Mouse (Mus musculus): Measurements from ENCODE around the gene Tsku. TPM values are rescaled to one million over a fixed set of nuclear protein-coding genes. Genes with fewer than 3 reads are reported as not detected.
A peak's percentile ranks its signal among the peaks of the same experiment; 100 is the strongest.

Gene Tsku
- polyA plus RNA-seq, 1 experiment from 2014 or later: 16.0 TPM

DNA sequence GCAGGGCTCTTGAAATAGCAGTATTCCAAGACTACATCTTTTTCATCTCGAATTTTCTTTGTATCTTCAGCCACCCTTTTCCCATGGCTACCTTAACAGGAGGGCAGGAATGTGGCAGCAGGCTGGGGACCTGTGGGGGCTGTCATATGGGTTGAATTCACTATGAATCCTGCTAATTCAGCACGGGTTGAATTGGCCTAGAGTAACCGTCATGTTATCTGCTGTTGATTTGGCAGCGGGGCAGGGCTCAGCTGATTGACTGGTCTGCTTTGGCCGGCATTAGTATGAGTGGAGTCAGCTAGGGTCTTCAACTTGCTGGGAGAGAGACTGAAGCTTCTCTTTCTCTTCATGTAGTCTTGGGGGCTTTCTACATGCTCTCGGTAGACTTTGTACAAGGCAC, 16.1 kb downstream of the Tsku start:
- DNase-seq (ENCODE audit: low spot score) (no peak), ATAC-seq (ENCODE audit: insufficient number of reproducible peaks, low FRiP score, low TSS enrichment, low read depth) (no peak)
- Histone ChIP-seq H3K36me3 (ENCODE audit: control insufficient read depth, insufficient read depth, low read length) (no peaks in the 10 kb centered on the region), H3K9ac (ENCODE audit: low read length) (no peak overlapping the region), H3K27me3 (ENCODE audit: control insufficient read depth, insufficient read depth, low read length) (no peaks in the 10 kb centered on the region), H3K9me3 (ENCODE audit: control insufficient read depth, low read length) (no peaks in the 10 kb centered on the region), H3K4me1 (ENCODE audit: control insufficient read depth, insufficient read depth, low read length) (no peaks in the 10 kb centered on the region), H3K27ac (replicated peaks; ENCODE audit: low read depth, low read length) (no peak overlapping the region), H3K4me2 (ENCODE audit: low read depth, severe bottlenecking) (no peak overlapping the region), H3K4me3 (ENCODE audit: low read depth, low read length) (no peak overlapping the region)
- 57% methylated on average over 6 of the region's 6 CpGs for WGBS

GRCm38 (mm10) chr7:98344361-98344760, 16.8 kb downstream of the Tsku start:
- Histone ChIP-seq H3K9ac (ENCODE audit: low read length) (no peak overlapping the region), H3K4me1 (ENCODE audit: control insufficient read depth, insufficient read depth, low read length) (no peaks in the 10 kb centered on the region), H3K4me2 (ENCODE audit: low read depth, severe bottlenecking) (no peak overlapping the region), H3K9me3 (ENCODE audit: control insufficient read depth, low read length) (no peaks in the 10 kb centered on the region), H3K36me3 (ENCODE audit: control insufficient read depth, insufficient read depth, low read length) (no peaks in the 10 kb centered on the region), H3K4me3 (ENCODE audit: low read depth, low read length) (no peak overlapping the region), H3K27ac (replicated peaks; ENCODE audit: low read depth, low read length) (no peak overlapping the region), H3K27me3 (ENCODE audit: control insufficient read depth, insufficient read depth, low read length) (no peaks in the 10 kb centered on the region)
- DNase-seq (ENCODE audit: low spot score): peak; percentile 49
- no peak for ATAC-seq (ENCODE audit: insufficient number of reproducible peaks, low FRiP score, low TSS enrichment, low read depth)
- WGBS: 6% methylated on average over 3 of the region's 3 CpGs

DNA sequence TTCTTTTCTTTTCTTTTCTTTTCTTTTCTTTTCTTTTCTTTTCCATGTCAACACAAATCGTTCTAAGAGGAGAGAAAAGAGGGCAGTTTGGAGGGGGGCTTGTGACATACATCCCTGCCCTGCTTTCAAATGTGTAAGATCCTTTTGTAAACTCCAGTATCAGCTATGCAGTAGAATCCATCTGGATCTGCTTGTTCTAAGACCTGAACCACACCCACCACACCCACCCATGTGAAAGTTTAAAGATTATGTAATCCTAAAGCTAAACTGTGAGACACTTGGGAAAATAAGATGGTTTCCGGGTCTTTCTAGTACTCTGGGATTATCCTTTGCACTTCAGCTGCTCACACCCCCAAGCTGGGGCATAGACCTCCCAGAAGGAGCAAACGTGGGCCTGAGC, 18.9 kb downstream of the Tsku start:
- H3K9ac ChIP-seq (ENCODE audit: low read length): no peak overlapping the region
- H3K9me3 ChIP-seq (ENCODE audit: control insufficient read depth, low read length): no peaks in the 10 kb centered on the region
- no peaks in the 10 kb centered on the region for H3K4me1 ChIP-seq (ENCODE audit: control insufficient read depth, insufficient read depth, low read length)
- DNase-seq (ENCODE audit: low spot score): no peak
- WGBS: 73% methylated on average over 2 of the region's 3 CpGs
- ATAC-seq (ENCODE audit: insufficient number of reproducible peaks, low FRiP score, low TSS enrichment, low read depth): no peak
- H3K4me2 ChIP-seq (ENCODE audit: low read depth, severe bottlenecking): no peak overlapping the region
- H3K27ac ChIP-seq (replicated peaks; ENCODE audit: low read depth, low read length): no peak overlapping the region
- H3K4me3 ChIP-seq (ENCODE audit: low read depth, low read length): no peak overlapping the region
- H3K27me3 ChIP-seq (ENCODE audit: control insufficient read depth, insufficient read depth, low read length): no peaks in the 10 kb centered on the region
- H3K36me3 ChIP-seq (ENCODE audit: control insufficient read depth, insufficient read depth, low read length): no peaks in the 10 kb centered on the region

- Histone ChIP-seq H3K27ac (replicated peaks; ENCODE audit: low read depth, low read length) (no peak overlapping the region), H3K36me3 (ENCODE audit: control insufficient read depth, insufficient read depth, low read length) (no peaks in the 10 kb centered on the region), H3K9ac (ENCODE audit: low read length) (peak overlapping the region; percentile 60), H3K4me2 (ENCODE audit: low read depth, severe bottlenecking) (peak overlapping the region; percentile 56), H3K27me3 (ENCODE audit: control insufficient read depth, insufficient read depth, low read length) (no peaks in the 10 kb centered on the region), H3K9me3 (ENCODE audit: control insufficient read depth, low read length) (no peaks in the 10 kb centered on the region), H3K4me1 (ENCODE audit: control insufficient read depth, insufficient read depth, low read length) (no peaks in the 10 kb centered on the region), H3K4me3 (ENCODE audit: low read depth, low read length) (peak overlapping the region; percentile 25)
- WGBS: 4% methylated on average over 13 of the region's 13 CpGs
- DNase-seq (ENCODE audit: low spot score) (peak; percentile 93), ATAC-seq (ENCODE audit: insufficient number of reproducible peaks, low FRiP score, low TSS enrichment, low read depth) (peak; percentile 68)
Measured at GRCm38 (mm10) chr7:98341475-98341874, 19.7 kb downstream of the Tsku start.

- H3K4me1 ChIP-seq (ENCODE audit: control insufficient read depth, insufficient read depth, low read length): no peaks in the 10 kb centered on the region
- ATAC-seq (ENCODE audit: insufficient number of reproducible peaks, low FRiP score, low TSS enrichment, low read depth) (no peak), DNase-seq (ENCODE audit: low spot score) (no peak)
- H3K4me3 ChIP-seq (ENCODE audit: low read depth, low read length): no peak overlapping the region
- no peak overlapping the region for H3K4me2 ChIP-seq (ENCODE audit: low read depth, severe bottlenecking)
- H3K9me3 ChIP-seq (ENCODE audit: control insufficient read depth, low read length): no peaks in the 10 kb centered on the region
- H3K27me3 ChIP-seq (ENCODE audit: control insufficient read depth, insufficient read depth, low read length): no peaks in the 10 kb centered on the region
- no peak overlapping the region for H3K27ac ChIP-seq (replicated peaks; ENCODE audit: low read depth, low read length)
- no peak overlapping the region for H3K9ac ChIP-seq (ENCODE audit: low read length)
- WGBS: 66% methylated on average over 5 of the region's 5 CpGs
- H3K36me3 ChIP-seq (ENCODE audit: control insufficient read depth, insufficient read depth, low read length): no peaks in the 10 kb centered on the region
Measured at GRCm38 (mm10) chr7:98340343-98340742, 20.8 kb downstream of the Tsku start.

GRCm38 (mm10) chr7:98333987-98334386, 27.1 kb downstream of the Tsku start:
- WGBS: 84% methylated on average over 3 of the region's 3 CpGs
- H3K4me2 ChIP-seq (ENCODE audit: low read depth, severe bottlenecking): no peak overlapping the region
- H3K36me3 ChIP-seq (ENCODE audit: control insufficient read depth, insufficient read depth, low read length): no peaks in the 10 kb centered on the region
- no peaks in the 10 kb centered on the region for H3K27me3 ChIP-seq (ENCODE audit: control insufficient read depth, insufficient read depth, low read length)
- H3K27ac ChIP-seq (replicated peaks; ENCODE audit: low read depth, low read length): no peak overlapping the region
- H3K4me3 ChIP-seq (ENCODE audit: low read depth, low read length): no peak overlapping the region
- DNase-seq (ENCODE audit: low spot score) (no peak), ATAC-seq (ENCODE audit: insufficient number of reproducible peaks, low FRiP score, low TSS enrichment, low read depth) (no peak)
- no peaks in the 10 kb centered on the region for H3K4me1 ChIP-seq (ENCODE audit: control insufficient read depth, insufficient read depth, low read length)
- no peak overlapping the region for H3K9ac ChIP-seq (ENCODE audit: low read length)
- H3K9me3 ChIP-seq (ENCODE audit: control insufficient read depth, low read length): no peaks in the 10 kb centered on the region

- Histone ChIP-seq H3K36me3 (ENCODE audit: control insufficient read depth, insufficient read depth, low read length) (no peaks in the 10 kb centered on the region), H3K27ac (replicated peaks; ENCODE audit: low read depth, low read length) (no peak overlapping the region), H3K9ac (ENCODE audit: low read length) (no peak overlapping the region), H3K4me2 (ENCODE audit: low read depth, severe bottlenecking) (no peak overlapping the region), H3K4me1 (ENCODE audit: control insufficient read depth, insufficient read depth, low read length) (no peaks in the 10 kb centered on the region), H3K9me3 (ENCODE audit: control insufficient read depth, low read length) (no peaks in the 10 kb centered on the region), H3K27me3 (ENCODE audit: control insufficient read depth, insufficient read depth, low read length) (no peaks in the 10 kb centered on the region), H3K4me3 (ENCODE audit: low read depth, low read length) (no peak overlapping the region)
- no peak for ATAC-seq (ENCODE audit: insufficient number of reproducible peaks, low FRiP score, low TSS enrichment, low read depth)
- 95% methylated on average over 5 of the region's 5 CpGs for WGBS
- DNase-seq (ENCODE audit: low spot score): no peak
Measured at GRCm38 (mm10) chr7:98333507-98333906, 27.6 kb downstream of the Tsku start.

GRCm38 (mm10) chr7:98332678-98333397, 28.3 kb downstream of the Tsku start:
- ATAC-seq (ENCODE audit: insufficient number of reproducible peaks, low FRiP score, low TSS enrichment, low read depth): no peak
- H3K9me3 ChIP-seq (ENCODE audit: control insufficient read depth, low read length): no peaks in the 10 kb centered on the region

DNA sequence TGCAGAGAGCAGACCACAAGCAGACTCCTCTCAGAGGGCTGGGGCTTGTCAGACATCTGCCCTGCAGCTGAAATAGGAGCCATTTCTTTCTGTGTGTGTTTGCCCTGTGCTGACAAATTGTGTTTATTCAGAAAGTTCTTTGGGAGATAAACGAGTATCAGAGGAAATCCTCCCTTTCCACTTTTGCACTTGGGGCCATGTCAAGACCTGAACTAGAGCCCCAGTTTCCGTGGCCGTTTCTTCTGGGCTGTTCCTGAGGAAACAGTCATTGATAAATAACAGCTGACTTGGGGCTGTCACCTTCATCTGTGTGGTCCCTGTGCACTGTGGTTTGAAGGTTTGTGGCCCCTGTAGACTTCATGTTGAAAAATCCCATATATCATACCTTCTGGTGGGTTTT, 29.2 kb downstream of the Tsku start:
- Histone ChIP-seq H3K9me3 (ENCODE audit: control insufficient read depth, low read length) (no peaks in the 10 kb centered on the region), H3K4me1 (ENCODE audit: control insufficient read depth, insufficient read depth, low read length) (no peaks in the 10 kb centered on the region), H3K27me3 (ENCODE audit: control insufficient read depth, insufficient read depth, low read length) (no peaks in the 10 kb centered on the region), H3K27ac (replicated peaks; ENCODE audit: low read depth, low read length) (no peak overlapping the region), H3K36me3 (ENCODE audit: control insufficient read depth, insufficient read depth, low read length) (no peaks in the 10 kb centered on the region), H3K4me3 (ENCODE audit: low read depth, low read length) (no peak overlapping the region), H3K4me2 (ENCODE audit: low read depth, severe bottlenecking) (no peak overlapping the region), H3K9ac (ENCODE audit: low read length) (no peak overlapping the region)
- 23% methylated on average over 3 of the region's 3 CpGs for WGBS
- DNase-seq (ENCODE audit: low spot score) (no peak), ATAC-seq (ENCODE audit: insufficient number of reproducible peaks, low FRiP score, low TSS enrichment, low read depth) (no peak)

More at GRCm38 (mm10) chr7:98332678-98333397, 28.3 kb downstream of the Tsku start:
- no peak overlapping the region for H3K4me3 ChIP-seq (ENCODE audit: low read depth, low read length)
- 61% methylated on average over 5 of the region's 5 CpGs for WGBS
- H3K36me3 ChIP-seq (ENCODE audit: control insufficient read depth, insufficient read depth, low read length): no peaks in the 10 kb centered on the region
- no peak overlapping the region for H3K9ac ChIP-seq (ENCODE audit: low read length)
- H3K27me3 ChIP-seq (ENCODE audit: control insufficient read depth, insufficient read depth, low read length): no peaks in the 10 kb centered on the region
- H3K4me2 ChIP-seq (ENCODE audit: low read depth, severe bottlenecking): no peak overlapping the region
- DNase-seq (ENCODE audit: low spot score): no peak
- no peak overlapping the region for H3K27ac ChIP-seq (replicated peaks; ENCODE audit: low read depth, low read length)
- no peaks in the 10 kb centered on the region for H3K4me1 ChIP-seq (ENCODE audit: control insufficient read depth, insufficient read depth, low read length)
